Mouse (Mus musculus) forebrain, embryonic 13.5 days (tissue): Measurements from ENCODE around the gene Ube2d2b. TPM values are rescaled to one million over a fixed set of nuclear protein-coding genes. Genes with fewer than 3 reads are reported as not detected.

ENCODE experiments used
- ATAC-seq: fragments of 200-750 bp; cut with Nextera tagmentation; 2 replicates; pipeline ENCODE4 v1.8.0; 2017
- H3K27ac ChIP-seq: fragments of 300-500 bp; sonication (generic); 2 replicates; pipeline ENCODE4 v1.5.1; 2015; ENCODE audit warnings: inconsistent platforms, mild to moderate bottlenecking, moderate library complexity
- H3K27me3 ChIP-seq: fragments of 300-500 bp; sonication (generic); 2 replicates; pipeline ENCODE4 v1.6.1; 2015; ENCODE audit warnings: mild to moderate bottlenecking, inconsistent platforms
- H3K36me3 ChIP-seq: fragments of 300-500 bp; sonication (generic); 2 replicates; pipeline ENCODE4 v1.6.1; 2015; ENCODE audit warnings: mild to moderate bottlenecking, inconsistent platforms; ENCODE audit not compliant: poor library complexity, severe bottlenecking
- H3K4me1 ChIP-seq: fragments of 300-500 bp; sonication (generic); 2 replicates; pipeline ENCODE4 v1.6.1; 2015; ENCODE audit warnings: inconsistent platforms
- H3K4me2 ChIP-seq: fragments of 300-500 bp; sonication (generic); 2 replicates; pipeline ENCODE4 v1.6.1; 2015; ENCODE audit warnings: inconsistent platforms, mild to moderate bottlenecking, moderate library complexity
- H3K4me3 ChIP-seq: fragments of 300-500 bp; sonication (generic); 2 replicates; pipeline ENCODE4 v1.5.1; 2015; ENCODE audit warnings: mild to moderate bottlenecking, inconsistent platforms
- H3K9ac ChIP-seq: fragments of 300-500 bp; sonication (generic); 2 replicates; pipeline ENCODE4 v1.6.1; 2015; ENCODE audit warnings: mild to moderate bottlenecking, inconsistent platforms
- H3K9me3 ChIP-seq: fragments of 300-500 bp; sonication (generic); replicated peaks from 2 replicates; pipeline ENCODE4 v1.6.1; 2016; ENCODE audit warnings: inconsistent platforms
- WGBS: fragments of 180-500 bp; shearing (Covaris S2); methylation state at CpG from one replicate; pipeline ENCODE4 v1.1.7; 2015; 5-methylcytosine and 5-hydroxymethylcytosine counted together
- polyA plus RNA-seq: library from polyadenylated mRNA; unstranded; fragments of >200 nt; fragmentation: Nextera tagmentation; extraction: Ambion mirVana; gene quantifications from 2 replicates; pipeline ENCODE4 v1.2.1, GENCODE M21; 2015

The Ube2d2b gene
- polyA plus RNA-seq, 1 experiment from 2014 or later, result 0.15 TPM

- no peaks in the 10 kb centered on the region for H3K27me3 ChIP-seq
- 47% methylated on average over 2 of the region's 2 CpGs for WGBS
- H3K9me3 ChIP-seq, result no peaks in the 10 kb centered on the region
- no peak overlapping the region for H3K4me2 ChIP-seq
- H3K9ac ChIP-seq, result no peak overlapping the region
- ATAC-seq, result no peak
- H3K4me3 ChIP-seq, result no peak overlapping the region
- no peak overlapping the region for H3K27ac ChIP-seq
- no peaks in the 10 kb centered on the region for H3K36me3 ChIP-seq
- H3K4me1 ChIP-seq, result peaks cover 10% of the 10 kb centered on the region
These were observed 29.1 kb downstream of the Ube2d2b start for GRCm38 (mm10) chr5:107858963-107859362.

- 92% methylated on average over 3 of the region's 3 CpGs for WGBS
- ATAC-seq, result no peak
These were observed 34.1 kb downstream of the Ube2d2b start for GRCm38 (mm10) chr5:107863971-107864370.

GRCm38 (mm10) chr5:107866127-107867126 is 36.5 kb downstream of the Ube2d2b start:
- peaks cover 5% of the 10 kb centered on the region; the same call in 1 of the 2 replicates for H3K27me3 ChIP-seq
- H3K36me3 ChIP-seq, result no peaks in the 10 kb centered on the region
- H3K9me3 ChIP-seq, result no peaks in the 10 kb centered on the region
- no peak overlapping the region for H3K9ac ChIP-seq
- WGBS, result 79% methylated on average over 2 of the region's 2 CpGs
- ATAC-seq, result no peak
- no peaks in the 10 kb centered on the region for H3K4me1 ChIP-seq
- H3K4me2 ChIP-seq, result no peak overlapping the region
- H3K27ac ChIP-seq, result no peak overlapping the region
- no peak overlapping the region for H3K4me3 ChIP-seq

More at GRCm38 (mm10) chr5:107863971-107864370, 34.1 kb downstream of the Ube2d2b start:
- Histone ChIP-seq H3K4me1 (no peaks in the 10 kb centered on the region), H3K27ac (no peak overlapping the region), H3K4me2 (no peak overlapping the region), H3K4me3 (no peak overlapping the region), H3K9me3 (no peaks in the 10 kb centered on the region), H3K9ac (no peak overlapping the region), H3K36me3 (no peaks in the 10 kb centered on the region), H3K27me3 (no peaks in the 10 kb centered on the region)

- peaks cover 5% of the 10 kb centered on the region; the same call in 1 of the 2 replicates for H3K27me3 ChIP-seq
- peak; percentile 73 for ATAC-seq
- no peaks in the 10 kb centered on the region for H3K36me3 ChIP-seq
- no peaks in the 10 kb centered on the region for H3K9me3 ChIP-seq
- peak overlapping the region; percentile 75 for H3K4me2 ChIP-seq
- H3K4me3 ChIP-seq, result peak overlapping the region; percentile 84
- H3K27ac ChIP-seq, result peak overlapping the region; percentile 94
- peak overlapping the region; percentile 91 for H3K9ac ChIP-seq
- no peaks in the 10 kb centered on the region for H3K4me1 ChIP-seq
- under 1% methylated on average over 64 of the region's 82 CpGs for WGBS
These were observed 38.3 kb downstream of the Ube2d2b start for GRCm38 (mm10) chr5:107867970-107868904.

GRCm38 (mm10) chr5:107868905-107869424 is 39.1 kb downstream of the Ube2d2b start:
- Histone ChIP-seq H3K36me3 (no peaks in the 10 kb centered on the region), H3K27me3 (peaks cover 5% of the 10 kb centered on the region; the same call in 1 of the 2 replicates), H3K9me3 (no peaks in the 10 kb centered on the region), H3K27ac (peak overlapping the region; percentile 94), H3K4me3 (peak overlapping the region; percentile 84), H3K9ac (peak overlapping the region; percentile 91), H3K4me1 (peaks cover 5% of the 10 kb centered on the region; the same call in 1 of the 2 replicates), H3K4me2 (peak overlapping the region; percentile 75)
- 0% methylated on average over 58 of the region's 58 CpGs for WGBS
- peak; percentile 98 for ATAC-seq

GRCm38 (mm10) chr5:107869701-107870100 is 39.8 kb downstream of the Ube2d2b start:
- Histone ChIP-seq H3K4me3 (no peak overlapping the region), H3K36me3 (no peaks in the 10 kb centered on the region), H3K9ac (no peak overlapping the region), H3K4me2 (no peak overlapping the region), H3K27ac (no peak overlapping the region), H3K4me1 (peaks cover 5% of the 10 kb centered on the region; the same call in 1 of the 2 replicates), H3K27me3 (peaks cover 5% of the 10 kb centered on the region; the same call in 1 of the 2 replicates), H3K9me3 (no peaks in the 10 kb centered on the region)
- WGBS, result 67% methylated on average over 2 of the region's 2 CpGs
- ATAC-seq, result no peak

GRCm38 (mm10) chr5:107873330-107873729 is 43.4 kb downstream of the Ube2d2b start:
- ATAC-seq, result no peak
- no peak overlapping the region for H3K9ac ChIP-seq
- WGBS, result 81% methylated on average over 6 of the region's 6 CpGs

GRCm38 (mm10) chr5:107873886-107874302 is 44.0 kb downstream of the Ube2d2b start:
- Histone ChIP-seq H3K9ac (0 out of 2 replicates have a peak overlapping the region, but pooled peaks have one; percentile 0), H3K4me1 (peaks cover 5% of the 10 kb centered on the region; the same call in 1 of the 2 replicates), H3K27me3 (peaks cover 5% of the 10 kb centered on the region; the same call in 1 of the 2 replicates), H3K4me2 (no peak overlapping the region), H3K4me3 (no peak overlapping the region), H3K9me3 (no peaks in the 10 kb centered on the region; the same call in 1 of the 2 replicates), H3K36me3 (no peaks in the 10 kb centered on the region), H3K27ac (no peak overlapping the region)
- 57% methylated on average over 7 of the region's 7 CpGs for WGBS
- ATAC-seq, result no peak

More at GRCm38 (mm10) chr5:107873330-107873729, 43.4 kb downstream of the Ube2d2b start:
- Histone ChIP-seq H3K9me3 (no peaks in the 10 kb centered on the region; the same call in 1 of the 2 replicates), H3K27ac (no peak overlapping the region), H3K4me1 (peaks cover 5% of the 10 kb centered on the region; the same call in 1 of the 2 replicates), H3K36me3 (no peaks in the 10 kb centered on the region), H3K27me3 (peaks cover 5% of the 10 kb centered on the region; the same call in 1 of the 2 replicates), H3K4me2 (no peak overlapping the region), H3K4me3 (no peak overlapping the region)

GRCm38 (mm10) chr5:107874561-107875260 is 44.8 kb downstream of the Ube2d2b start, which contains the start of gene Evi5:
TSS of gene Evi5 (minus strand) at chr5:107875107.
- H3K9ac ChIP-seq, result 0 out of 2 replicates have a peak within 1 kb of the TSS, but pooled peaks have one; percentile 0
- no peak within 1 kb of the TSS for H3K4me3 ChIP-seq
- 42% methylated on average over 4 of the region's 4 CpGs for WGBS
- H3K9me3 ChIP-seq, result no peaks in the 10 kb centered on the region; the same call in 1 of the 2 replicates
- H3K4me1 ChIP-seq, result peaks cover 5% of the 10 kb centered on the region; the same call in 1 of the 2 replicates
- H3K4me2 ChIP-seq, result no peak within 1 kb of the TSS
- no peak for ATAC-seq
- peaks cover 5% of the 10 kb centered on the region; the same call in 1 of the 2 replicates for H3K27me3 ChIP-seq
- H3K27ac ChIP-seq, result no peak within 1 kb of the TSS
- no peaks in the 10 kb centered on the region for H3K36me3 ChIP-seq

GRCm38 (mm10) chr5:107875261-107875611 is 45.3 kb downstream of the Ube2d2b start:
- H3K27ac ChIP-seq, result no peak overlapping the region
- H3K4me1 ChIP-seq, result peaks cover 5% of the 10 kb centered on the region; the same call in 1 of the 2 replicates
- H3K27me3 ChIP-seq, result peaks cover 2% of the 10 kb centered on the region; the same call in 1 of the 2 replicates
- no peak for ATAC-seq
- no peaks in the 10 kb centered on the region for H3K36me3 ChIP-seq
- no peaks in the 10 kb centered on the region; the same call in 1 of the 2 replicates for H3K9me3 ChIP-seq
- H3K4me2 ChIP-seq, result no peak overlapping the region
- H3K4me3 ChIP-seq, result no peak overlapping the region
- H3K9ac ChIP-seq, result no peak overlapping the region
